Mouse (Mus musculus) neutrophil, adult 83 days (primary cell): Measurements from ENCODE around the gene Adgre5. TPM values are rescaled to one million over a fixed set of nuclear protein-coding genes. Genes with fewer than 3 reads are reported as not detected.

Source experiments
- total RNA-seq, 2 experiments: library from RNA; stranded (reverse); gene quantifications; one replicate each; pipeline ENCODE4 v1.2.4; 2023

Gene Adgre5
- total RNA-seq, result 100 to 1,000 TPM; 501 to 540 TPM

GRCm38 (mm10) chr8:83740976-83741741 lies at the start of gene Adgre5:
Adgre5 (minus strand) TSS chr8:83741326.

GRCm38 (mm10) chr8:83715031-83715690 lies 26.0 kb downstream of the Adgre5 start, which contains the start of gene Ddx39:
Ddx39 (plus strand) TSS chr8:83715177.

GRCm38 (mm10) chr8:83698661-83699453 lies 42.3 kb downstream of the Adgre5 start, which contains the start of gene Pkn1:
Pkn1 (minus strand) TSS chr8:83699179.

Other genes starting within 250 kb of the Adgre5 start
- gene Olfr370, start 205.5 kb downstream of the Adgre5 start, total RNA-seq, result not detected
- gene Ndufb7, start 174.7 kb downstream of the Adgre5 start, total RNA-seq, result 100 to 1,000 TPM; 128 to 142 TPM
- 100 to 1,000 TPM; 363 to 401 TPM for gene Tecr, start 133.4 kb downstream of the Adgre5 start, total RNA-seq
- gene Dnajb1, start 133.1 kb downstream of the Adgre5 start, total RNA-seq, result 100 to 1,000 TPM in 1 of 2 experiments, 10 to 100 TPM in 1; 91.7 to 122 TPM
- 10 to 100 TPM; 27.2 to 28.1 TPM for gene Gipc1, start 88.6 kb downstream of the Adgre5 start, total RNA-seq
- under 1 TPM; 0.20 to 0.37 TPM for gene Ptger1, start 74.6 kb downstream of the Adgre5 start, total RNA-seq
- 100 to 1,000 TPM; 248 to 275 TPM for gene Pkn1, start 42.1 kb downstream of the Adgre5 start, total RNA-seq
- 10 to 100 TPM; 47.8 to 60.4 TPM for gene Ddx39, start 26.1 kb downstream of the Adgre5 start, total RNA-seq
- 1 to 10 TPM; 3.1 to 4.0 TPM for gene Adgrl1, start 158.8 kb upstream of the Adgre5 start, total RNA-seq
- gene Gm10644, start 213.9 kb upstream of the Adgre5 start, total RNA-seq, result under 1 TPM; 0.11 to 0.13 TPM
- gene Asf1b, start 214.2 kb upstream of the Adgre5 start, total RNA-seq, result 10 to 100 TPM; 52.1 to 60.7 TPM
- gene Prkaca, start 231.7 kb upstream of the Adgre5 start, total RNA-seq, result 10 to 100 TPM; 35.6 to 37.1 TPM